Mouse (Mus musculus) hindbrain, embryonic 14.5 days (tissue): Measurements from ENCODE around the gene Pum1. TPM values are rescaled to one million over a fixed set of nuclear protein-coding genes. Genes with fewer than 3 reads are reported as not detected.

Experiments
- ATAC-seq: fragments of 200-750 bp; cut with Nextera tagmentation; 2 replicates; pipeline ENCODE4 v1.8.0; 2017; ENCODE audit warnings: moderate number of reproducible peaks, mild to moderate bottlenecking, moderate TSS enrichment, moderate library complexity; ENCODE audit not compliant: low FRiP score
- DNase-seq: peaks from one replicate; pipeline ENCODE4 v3.0.0-alpha.2; 2015; ENCODE audit warnings: low spot score
- H3K27ac ChIP-seq: fragments of 300-500 bp; sonication (generic); 2 replicates; pipeline ENCODE4 v1.5.1; 2014; ENCODE audit warnings: mild to moderate bottlenecking, moderate library complexity
- H3K27me3 ChIP-seq: fragments of 300-500 bp; sonication (generic); 2 replicates; pipeline ENCODE4 v1.6.1; 2014; ENCODE audit warnings: mild to moderate bottlenecking, low read length, mixed read lengths; ENCODE audit not compliant: control insufficient read depth, insufficient read depth
- H3K36me3 ChIP-seq: fragments of 300-500 bp; sonication (generic); replicated peaks from 2 replicates; pipeline ENCODE4 v1.6.1; 2014; ENCODE audit not compliant: control insufficient read depth, insufficient read depth
- H3K4me1 ChIP-seq: fragments of 300-500 bp; sonication (generic); replicated peaks from 2 replicates; pipeline ENCODE4 v1.6.1; 2014; ENCODE audit warnings: antibody characterized with exemption, low read length, mixed read lengths; ENCODE audit not compliant: control insufficient read depth, insufficient read depth
- H3K4me2 ChIP-seq: fragments of 300-500 bp; sonication (generic); replicated peaks from 2 replicates; pipeline ENCODE4 v1.6.1; 2014; ENCODE audit warnings: mild to moderate bottlenecking, moderate library complexity
- H3K4me3 ChIP-seq: fragments of 300-500 bp; sonication (generic); replicated peaks from 2 replicates; pipeline ENCODE4 v1.5.1; 2014; ENCODE audit warnings: mild to moderate bottlenecking, low read length
- H3K9ac ChIP-seq: fragments of 300-500 bp; sonication (generic); 2 replicates; pipeline ENCODE4 v1.6.1; 2014
- H3K9me3 ChIP-seq: fragments of 300-500 bp; sonication (generic); 2 replicates; pipeline ENCODE4 v1.6.1; 2016; ENCODE audit warnings: low read length; ENCODE audit not compliant: control insufficient read depth
- WGBS: fragments of 180-500 bp; shearing (Covaris S2); extraction: QIAGEN DNeasy Blood & Tissue Kit; methylation state at CpG from one replicate; pipeline ENCODE4 v1.1.7; 2014; 5-methylcytosine and 5-hydroxymethylcytosine counted together
- polyA plus RNA-seq: library from polyadenylated mRNA; unstranded; fragments of >200 nt; fragmentation: Nextera tagmentation; extraction: Ambion mirVana; gene quantifications from 2 replicates; pipeline ENCODE4 v1.2.1, GENCODE M21; 2014

The Pum1 gene
- polyA plus RNA-seq, 1 experiment from 2014 or later = 91.1 TPM

GRCm38 (mm10) chr4:130797201-130798051 is 134.3 kb downstream of the Pum1 start:
- ATAC-seq = no peak; the same call in 1 of the 2 replicates
- Histone ChIP-seq H3K4me2 (peak overlapping the region; percentile 21), H3K27ac (no peak overlapping the region), H3K36me3 (no peaks in the 10 kb centered on the region), H3K27me3 (no peaks in the 10 kb centered on the region), H3K4me3 (no peak overlapping the region), H3K9ac (peak overlapping the region; percentile 8; the same call in 1 of the 2 replicates), H3K4me1 (peaks cover 51% of the 10 kb centered on the region), H3K9me3 (no peaks in the 10 kb centered on the region)
- WGBS = 46% methylated on average over 15 of the region's 15 CpGs
- DNase-seq = no peak

- H3K4me3 ChIP-seq = no peak overlapping the region
- ATAC-seq (no peak), DNase-seq (no peak)
- H3K36me3 ChIP-seq = no peaks in the 10 kb centered on the region
- no peak overlapping the region for H3K4me2 ChIP-seq
- H3K27ac ChIP-seq = no peak overlapping the region
- no peaks in the 10 kb centered on the region for H3K27me3 ChIP-seq
- peaks cover 50% of the 10 kb centered on the region for H3K4me1 ChIP-seq
- whole genome bisulfite sequencing = 60% methylated on average over 1 of the region's 1 CpGs
- H3K9ac ChIP-seq = no peak overlapping the region
- no peaks in the 10 kb centered on the region for H3K9me3 ChIP-seq
Observed at GRCm38 (mm10) chr4:130798416-130798815, 135.3 kb downstream of the Pum1 start.

GRCm38 (mm10) chr4:130799118-130799517 is 136.0 kb downstream of the Pum1 start:
- WGBS = 41% methylated on average over 4 of the region's 4 CpGs
- H3K27ac ChIP-seq = no peak overlapping the region
- H3K4me2 ChIP-seq = no peak overlapping the region
- no peak overlapping the region for H3K4me3 ChIP-seq
- no peaks in the 10 kb centered on the region for H3K9me3 ChIP-seq
- peaks cover 52% of the 10 kb centered on the region for H3K4me1 ChIP-seq
- peak; percentile 54 for DNase-seq
- no peaks in the 10 kb centered on the region for H3K36me3 ChIP-seq
- no peak overlapping the region for H3K9ac ChIP-seq
- no peaks in the 10 kb centered on the region for H3K27me3 ChIP-seq
- ATAC-seq = no peak

- WGBS = 81% methylated on average over 5 of the region's 5 CpGs
- Histone ChIP-seq H3K9me3 (no peaks in the 10 kb centered on the region), H3K9ac (no peak overlapping the region)
Observed at GRCm38 (mm10) chr4:130799582-130799981, 136.5 kb downstream of the Pum1 start.

GRCm38 (mm10) chr4:130800147-130800546 is 137.0 kb downstream of the Pum1 start:
- no peak for DNase-seq
- Histone ChIP-seq H3K27me3 (no peaks in the 10 kb centered on the region), H3K9me3 (no peaks in the 10 kb centered on the region), H3K27ac (no peak overlapping the region), H3K4me3 (no peak overlapping the region), H3K9ac (no peak overlapping the region), H3K36me3 (no peaks in the 10 kb centered on the region), H3K4me1 (peaks cover 53% of the 10 kb centered on the region), H3K4me2 (no peak overlapping the region)
- 91% methylated on average over 6 of the region's 6 CpGs for WGBS
- no peak for ATAC-seq

More at GRCm38 (mm10) chr4:130799582-130799981, 136.5 kb downstream of the Pum1 start:
- Histone ChIP-seq H3K36me3 (no peaks in the 10 kb centered on the region), H3K27ac (no peak overlapping the region), H3K27me3 (no peaks in the 10 kb centered on the region), H3K4me3 (no peak overlapping the region), H3K4me1 (peaks cover 52% of the 10 kb centered on the region), H3K4me2 (no peak overlapping the region)
- DNase-seq (no peak), ATAC-seq (no peak)

GRCm38 (mm10) chr4:130801198-130801597 is 138.1 kb downstream of the Pum1 start:
- no peak overlapping the region for H3K9ac ChIP-seq
- peaks cover 63% of the 10 kb centered on the region for H3K4me1 ChIP-seq
- no peaks in the 10 kb centered on the region for H3K9me3 ChIP-seq
- H3K27me3 ChIP-seq = no peaks in the 10 kb centered on the region
- 90% methylated on average over 5 of the region's 5 CpGs for WGBS
- ATAC-seq (no peak), DNase-seq (no peak)
- no peak overlapping the region for H3K4me2 ChIP-seq
- H3K36me3 ChIP-seq = no peaks in the 10 kb centered on the region
- no peak overlapping the region for H3K27ac ChIP-seq
- no peak overlapping the region for H3K4me3 ChIP-seq

GRCm38 (mm10) chr4:130801624-130802329 is 138.7 kb downstream of the Pum1 start:
- DNase-seq = peak; percentile 56
- no peaks in the 10 kb centered on the region for H3K36me3 ChIP-seq
- 47% methylated on average over 10 of the region's 10 CpGs for WGBS

GRCm38 (mm10) chr4:130803591-130803990 is 140.5 kb downstream of the Pum1 start:
- WGBS = 77% methylated on average over 2 of the region's 2 CpGs
- no peak overlapping the region for H3K27ac ChIP-seq
- DNase-seq (no peak), ATAC-seq (no peak)
- H3K4me2 ChIP-seq = no peak overlapping the region
- peaks cover 46% of the 10 kb centered on the region for H3K4me1 ChIP-seq
- H3K36me3 ChIP-seq = no peaks in the 10 kb centered on the region
- H3K9ac ChIP-seq = no peak overlapping the region
- no peaks in the 10 kb centered on the region for H3K9me3 ChIP-seq
- no peak overlapping the region for H3K4me3 ChIP-seq
- H3K27me3 ChIP-seq = no peaks in the 10 kb centered on the region

More at GRCm38 (mm10) chr4:130801624-130802329, 138.7 kb downstream of the Pum1 start:
- H3K27me3 ChIP-seq = no peaks in the 10 kb centered on the region
- no peak for ATAC-seq
- no peaks in the 10 kb centered on the region for H3K9me3 ChIP-seq
- 0 out of 2 replicates have a peak overlapping the region, but pooled peaks have one; percentile 10 for H3K27ac ChIP-seq
- no peak overlapping the region; the same call in 1 of the 2 replicates for H3K4me2 ChIP-seq
- no peak overlapping the region for H3K4me3 ChIP-seq
- no peak overlapping the region for H3K9ac ChIP-seq
- H3K4me1 ChIP-seq = peaks cover 63% of the 10 kb centered on the region

GRCm38 (mm10) chr4:130804292-130804691 is 141.2 kb downstream of the Pum1 start:
- H3K36me3 ChIP-seq = no peaks in the 10 kb centered on the region
- H3K9ac ChIP-seq = no peak overlapping the region
- no peak for ATAC-seq
- H3K4me3 ChIP-seq = no peak overlapping the region
- no peak overlapping the region for H3K4me2 ChIP-seq
- H3K9me3 ChIP-seq = no peaks in the 10 kb centered on the region
- peaks cover 44% of the 10 kb centered on the region for H3K4me1 ChIP-seq
- DNase-seq = no peak
- H3K27me3 ChIP-seq = no peaks in the 10 kb centered on the region
- peak overlapping the region; percentile 73; the same call in 1 of the 2 replicates for H3K27ac ChIP-seq
- WGBS = 44% methylated on average over 2 of the region's 2 CpGs
